Mouse (Mus musculus): ENCODE results near the gene Abcb11.

- TF ChIP-seq EP300 (optimal IDR thresholded peaks at IDR 0.05) (no peak), CTCF (IDR thresholded peaks at IDR 0.05; ENCODE audit: low read depth) (no peak)
Observed at GRCm38 (mm10) chr2:69244924-69245323, 97.5 kb downstream of the Abcb11 start.

Data from stomach, postnatal 0 days (tissue).